Mouse (Mus musculus) kidney, adult 2 months (tissue): ENCODE results near the gene Ypel5.

Source experiments
- CTCF ChIP-seq: fragments of 200-500 bp; conservative IDR thresholded peaks from 2 replicates; pipeline ENCODE4 v1.5.1; 2011; ENCODE audit warnings: low read depth, mild to moderate bottlenecking, control low read depth, low read length, moderate library complexity, mixed read lengths; ENCODE audit not compliant: insufficient read depth, insufficient read length
- POLR2A ChIP-seq: fragments of 200-500 bp; IDR thresholded peaks from one replicate; pipeline ENCODE4 v1.6.1; 2011; ENCODE audit warnings: low read depth, low read length, control low read depth

- TF ChIP-seq CTCF (no peak), POLR2A (no peak)
Measured at GRCm38 (mm10) chr17:72828687-72829086, 7.6 kb upstream of the Ypel5 start.
